Mouse (Mus musculus): Measurements from ENCODE around the gene Pnkp.

The Pnkp gene

GRCm38 (mm10) chr7:44853596-44854355 is 3.2 kb upstream of the Pnkp start:
- peak; percentile 54 for DNase-seq

- peak; percentile 93 for DNase-seq
These were observed 2.4 kb upstream of the Pnkp start for GRCm38 (mm10) chr7:44854356-44855031.

- peak; percentile 46 for DNase-seq
These were observed 1.9 kb upstream of the Pnkp start for GRCm38 (mm10) chr7:44855036-44855435.

- DNase-seq: no peak
These were observed 548 bp upstream of the Pnkp start for GRCm38 (mm10) chr7:44856265-44856916.

GRCm38 (mm10) chr7:44857905-44858304 is 966 bp downstream of the Pnkp start:
- peak; percentile 60 for DNase-seq

GRCm38 (mm10) chr7:44859896-44860295 is 3.0 kb downstream of the Pnkp start:
- no peak for DNase-seq

GRCm38 (mm10) chr7:44860576-44861428 is 3.9 kb downstream of the Pnkp start:
- peak; percentile 88 for DNase-seq

GRCm38 (mm10) chr7:44861429-44861816 is 4.5 kb downstream of the Pnkp start:
- DNase-seq: no peak

- no peak for DNase-seq
These were observed 5.5 kb downstream of the Pnkp start for GRCm38 (mm10) chr7:44862434-44862833.

- no peak for DNase-seq
These were observed 6.3 kb downstream of the Pnkp start for GRCm38 (mm10) chr7:44863210-44863609.

GRCm38 (mm10) chr7:44863982-44864494 is 7.1 kb downstream of the Pnkp start:
- no peak for DNase-seq

- peak; percentile 52 for DNase-seq
These were observed 7.9 kb downstream of the Pnkp start for GRCm38 (mm10) chr7:44864595-44865542.

- DNase-seq: peak; percentile 81
These were observed 9.5 kb downstream of the Pnkp start for GRCm38 (mm10) chr7:44866276-44867009.

GRCm38 (mm10) chr7:44867010-44867702 is 10.2 kb downstream of the Pnkp start:
- DNase-seq: no peak

- no peak for DNase-seq
These were observed 10.9 kb downstream of the Pnkp start for GRCm38 (mm10) chr7:44867802-44868201.

GRCm38 (mm10) chr7:44868465-44868864 is 11.5 kb downstream of the Pnkp start:
- DNase-seq: peak; percentile 55

- peak; percentile 88 for DNase-seq
These were observed 12.2 kb downstream of the Pnkp start for GRCm38 (mm10) chr7:44868919-44869696.

GRCm38 (mm10) chr7:44869697-44870528 is 13.0 kb downstream of the Pnkp start, which contains the start of gene Ptov1:
Gene Ptov1, minus strand, starts transcription at chr7:44869788.
- peak; percentile 95 for DNase-seq

Data from kidney, postnatal 10 days (tissue).